Mouse (Mus musculus) kidney, adult 2 months (tissue): Measurements from ENCODE around the gene Cdr2l.

Experiments used
- CTCF ChIP-seq: fragments of 200-500 bp; conservative IDR thresholded peaks from 2 replicates; pipeline ENCODE4 v1.5.1; 2011; ENCODE audit warnings: low read depth, mild to moderate bottlenecking, control low read depth, low read length, moderate library complexity, mixed read lengths; ENCODE audit not compliant: insufficient read depth, insufficient read length
- POLR2A ChIP-seq: fragments of 200-500 bp; IDR thresholded peaks from one replicate; pipeline ENCODE4 v1.6.1; 2011; ENCODE audit warnings: low read depth, low read length, control low read depth

- TF ChIP-seq CTCF (no peak), POLR2A (no peak)
These were observed 4.5 kb upstream of the Cdr2l start for GRCm38 (mm10) chr11:115377254-115377653.
